Mouse (Mus musculus) hindbrain, embryonic 10.5 days (tissue): ENCODE measurements around the gene Prss16. TPM values are rescaled to one million over a fixed set of nuclear protein-coding genes. Genes with fewer than 3 reads are reported as not detected.

ENCODE experiments used
- DNase-seq: peaks from one replicate; pipeline ENCODE4 v3.0.0-alpha.2; 2017; ENCODE audit warnings: low spot score
- H3K27ac ChIP-seq: fragments of 300-500 bp; sonication (generic); 2 replicates; pipeline ENCODE4 v1.5.1; 2016; ENCODE audit warnings: mild to moderate bottlenecking, moderate library complexity
- H3K27me3 ChIP-seq: fragments of 300-500 bp; sonication (generic); 2 replicates; pipeline ENCODE4 v1.6.1; 2016; ENCODE audit warnings: mild to moderate bottlenecking; ENCODE audit not compliant: poor library complexity, insufficient read depth, severe bottlenecking
- H3K36me3 ChIP-seq: fragments of 300-500 bp; sonication (generic); 2 replicates; pipeline ENCODE4 v1.6.1; 2016; ENCODE audit warnings: mild to moderate bottlenecking, moderate library complexity
- H3K4me1 ChIP-seq: fragments of 300-500 bp; sonication (generic); replicated peaks from 2 replicates; pipeline ENCODE4 v1.6.1; 2016; ENCODE audit warnings: mild to moderate bottlenecking
- H3K4me3 ChIP-seq: fragments of 300-500 bp; sonication (generic); 2 replicates; pipeline ENCODE4 v1.5.1; 2016; ENCODE audit warnings: mild to moderate bottlenecking, moderate library complexity
- H3K9me3 ChIP-seq: fragments of 300-500 bp; sonication (generic); 2 replicates; pipeline ENCODE4 v1.6.1; 2016; ENCODE audit warnings: mild to moderate bottlenecking, moderate library complexity
- WGBS: fragments of 180-500 bp; shearing (Covaris S2); methylation state at CpG from one replicate; pipeline ENCODE4 v1.1.7; 2016; 5-methylcytosine and 5-hydroxymethylcytosine counted together
- polyA plus RNA-seq: library from polyadenylated mRNA; unstranded; fragments of >200 nt; fragmentation: Nextera tagmentation; extraction: Ambion mirVana; gene quantifications from 2 replicates; pipeline ENCODE4 v1.2.1, GENCODE M21; 2016

Gene Prss16
- polyA plus RNA-seq, 1 experiment from 2014 or later = 0.18 TPM

- peaks cover 5% of the 10 kb centered on the region; the same call in 1 of the 2 replicates for H3K4me1 ChIP-seq
- H3K27ac ChIP-seq = no peak overlapping the region
- H3K9me3 ChIP-seq = peaks cover 4% of the 10 kb centered on the region; the same call in 1 of the 2 replicates
- peak overlapping the region; percentile 37 for H3K4me3 ChIP-seq
- peaks cover 90% of the 10 kb centered on the region for H3K27me3 ChIP-seq
- H3K36me3 ChIP-seq = no peaks in the 10 kb centered on the region
- 15% methylated on average over 17 of the region's 17 CpGs for WGBS
- peak; percentile 49 for DNase-seq
Measured at GRCm38 (mm10) chr13:22014411-22014845, 4.9 kb upstream of the Prss16 start.

- Histone ChIP-seq H3K36me3 (no peaks in the 10 kb centered on the region), H3K4me3 (peak overlapping the region; percentile 37), H3K4me1 (peaks cover 5% of the 10 kb centered on the region; the same call in 1 of the 2 replicates), H3K9me3 (peaks cover 4% of the 10 kb centered on the region; the same call in 1 of the 2 replicates), H3K27ac (no peak overlapping the region), H3K27me3 (peaks cover 90% of the 10 kb centered on the region)
- WGBS = 20% methylated on average over 13 of the region's 13 CpGs
- peak; percentile 41 for DNase-seq
Measured at GRCm38 (mm10) chr13:22013716-22014115, 4.2 kb upstream of the Prss16 start.

DNA sequence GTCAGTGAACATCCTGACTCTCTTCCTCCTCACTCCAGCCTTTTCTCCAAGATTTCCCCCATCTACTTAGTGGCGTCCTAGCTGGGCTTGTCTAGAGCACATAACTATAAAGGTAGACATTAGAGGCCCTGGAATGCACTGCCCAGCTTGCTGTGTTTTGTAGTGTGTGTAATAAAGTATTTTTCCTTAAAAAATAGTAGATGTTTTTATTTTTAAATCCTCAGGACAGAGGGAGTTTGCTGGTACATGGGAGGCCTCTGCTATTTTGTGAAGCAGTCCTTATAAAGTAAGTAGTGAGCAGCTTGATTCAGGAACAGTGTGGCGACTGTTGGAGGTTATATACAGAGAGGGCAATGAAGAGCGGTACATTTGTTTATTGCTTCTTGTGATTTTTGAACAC lies 835 bp downstream of the Prss16 start:
- Histone ChIP-seq H3K9me3 (no peaks in the 10 kb centered on the region), H3K4me3 (no peak overlapping the region), H3K36me3 (no peaks in the 10 kb centered on the region), H3K4me1 (peaks cover 23% of the 10 kb centered on the region), H3K27me3 (peaks cover 100% of the 10 kb centered on the region), H3K27ac (no peak overlapping the region)
- WGBS = 73% methylated on average over 3 of the region's 3 CpGs
- no peak for DNase-seq

DNA sequence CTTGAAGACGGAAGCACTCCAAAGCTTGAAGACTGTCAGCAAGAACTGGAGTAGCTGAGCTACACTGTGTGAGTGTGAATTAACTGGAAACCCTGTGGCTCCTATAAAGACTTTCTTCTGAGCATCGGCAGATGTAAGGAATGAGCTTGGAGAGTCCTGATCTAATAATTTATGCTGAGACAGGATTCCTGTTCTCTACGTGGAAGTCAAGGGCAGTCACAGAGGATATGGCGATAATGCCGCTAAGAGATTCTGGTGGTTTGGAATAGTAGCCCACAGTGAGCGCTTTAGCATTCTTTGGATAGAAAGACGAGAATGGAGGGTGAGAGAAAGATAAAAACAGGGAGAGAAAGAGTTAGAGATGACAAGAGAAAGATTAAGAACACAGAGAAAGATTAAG lies 1.7 kb downstream of the Prss16 start:
- 51% methylated on average over 7 of the region's 7 CpGs for WGBS
- H3K27me3 ChIP-seq = peaks cover 100% of the 10 kb centered on the region
- no peaks in the 10 kb centered on the region for H3K9me3 ChIP-seq
- H3K4me1 ChIP-seq = peaks cover 23% of the 10 kb centered on the region
- no peaks in the 10 kb centered on the region for H3K36me3 ChIP-seq
- H3K4me3 ChIP-seq = peak overlapping the region; percentile 64; the same call in 1 of the 2 replicates
- no peak overlapping the region for H3K27ac ChIP-seq
- no peak for DNase-seq

GRCm38 (mm10) chr13:22007121-22007510 lies 2.4 kb downstream of the Prss16 start:
- WGBS = 1% methylated on average over 18 of the region's 18 CpGs
- H3K36me3 ChIP-seq = no peaks in the 10 kb centered on the region
- no peaks in the 10 kb centered on the region for H3K9me3 ChIP-seq
- H3K27ac ChIP-seq = no peak overlapping the region
- H3K27me3 ChIP-seq = peaks cover 100% of the 10 kb centered on the region
- DNase-seq = no peak
- peak overlapping the region; percentile 64 for H3K4me3 ChIP-seq
- peaks cover 23% of the 10 kb centered on the region for H3K4me1 ChIP-seq

DNA sequence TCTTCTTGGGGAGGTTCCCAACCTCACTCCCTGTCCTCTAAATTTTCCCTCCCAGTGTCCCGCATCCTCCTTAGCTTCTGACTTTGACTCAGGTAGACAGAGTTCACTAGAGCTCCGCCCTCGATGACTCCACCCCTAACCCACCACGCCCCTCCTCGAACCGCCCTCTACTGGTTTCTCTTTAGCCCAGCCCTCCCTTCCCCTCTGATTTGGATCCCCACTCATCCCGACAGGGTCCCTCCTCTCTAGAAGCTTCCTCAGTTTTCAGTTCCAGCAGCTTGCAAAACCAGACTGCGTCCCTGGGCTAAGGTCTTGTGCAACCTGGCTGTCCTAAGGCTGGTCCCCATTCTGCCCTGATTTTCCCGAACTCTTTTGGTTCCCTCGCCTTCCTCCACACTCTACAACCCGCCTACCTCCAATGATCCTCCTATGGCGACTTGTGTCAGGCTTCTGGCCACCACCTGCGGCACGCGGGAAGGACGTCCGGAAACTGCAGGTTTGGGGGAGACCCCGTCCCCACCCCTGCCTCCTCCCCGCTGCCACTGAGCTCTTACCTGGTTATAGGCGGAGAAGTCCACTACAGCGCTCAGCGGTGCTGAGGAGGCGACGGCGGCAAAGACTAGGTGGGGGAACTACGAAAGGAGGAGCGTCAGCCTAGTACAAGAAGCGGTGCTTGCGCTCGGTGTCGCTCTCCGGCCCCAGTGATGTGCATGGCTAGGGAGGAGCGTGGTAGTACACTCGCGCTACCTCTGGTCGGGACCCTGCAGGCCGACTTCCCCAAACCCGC lies 3.0 kb downstream of the Prss16 start:
- Histone ChIP-seq H3K27me3 (peaks cover 100% of the 10 kb centered on the region), H3K36me3 (no peaks in the 10 kb centered on the region), H3K27ac (no peak overlapping the region), H3K4me1 (peaks cover 23% of the 10 kb centered on the region), H3K4me3 (peak overlapping the region; percentile 64), H3K9me3 (no peaks in the 10 kb centered on the region)
- peak; percentile 50 for DNase-seq
- WGBS = under 1% methylated on average over 38 of the region's 38 CpGs

GRCm38 (mm10) chr13:22005605-22006333 lies 3.8 kb downstream of the Prss16 start:
- H3K36me3 ChIP-seq = no peaks in the 10 kb centered on the region
- WGBS = under 1% methylated on average over 45 of the region's 45 CpGs
- peak overlapping the region; percentile 40; the same call in 1 of the 2 replicates for H3K27ac ChIP-seq
- peaks cover 100% of the 10 kb centered on the region for H3K27me3 ChIP-seq
- H3K4me1 ChIP-seq = peaks cover 23% of the 10 kb centered on the region
- no peaks in the 10 kb centered on the region for H3K9me3 ChIP-seq
- H3K4me3 ChIP-seq = peak overlapping the region; percentile 64
- peak; percentile 71 for DNase-seq

GRCm38 (mm10) chr13:22001823-22002222 lies 7.7 kb downstream of the Prss16 start:
- no peak for DNase-seq
- peak overlapping the region; percentile 1; the same call in 1 of the 2 replicates for H3K4me3 ChIP-seq
- no peak overlapping the region for H3K27ac ChIP-seq
- WGBS = 24% methylated on average over 5 of the region's 5 CpGs
- H3K4me1 ChIP-seq = peaks cover 27% of the 10 kb centered on the region
- no peaks in the 10 kb centered on the region for H3K36me3 ChIP-seq
- H3K27me3 ChIP-seq = peaks cover 100% of the 10 kb centered on the region
- no peaks in the 10 kb centered on the region for H3K9me3 ChIP-seq

DNA sequence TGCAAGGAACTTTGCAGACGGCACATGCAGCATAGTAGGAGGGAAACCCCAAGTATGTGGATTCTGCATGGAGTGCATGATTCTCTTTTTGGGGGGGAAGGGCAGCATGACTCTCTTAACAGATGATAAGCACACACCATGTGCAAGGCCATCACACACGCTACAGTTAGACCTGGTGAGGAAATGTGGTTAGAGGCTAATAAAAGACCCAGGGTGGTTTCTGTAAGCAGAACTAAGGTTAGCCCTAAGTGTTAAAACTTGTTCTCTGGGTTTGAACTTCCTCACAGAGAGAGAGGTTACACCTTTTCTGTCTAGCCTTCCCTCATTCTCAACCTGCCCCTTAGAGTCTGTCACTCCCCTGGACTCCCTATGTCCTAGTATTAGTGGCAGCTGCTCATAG lies 8.2 kb downstream of the Prss16 start:
- Histone ChIP-seq H3K9me3 (no peaks in the 10 kb centered on the region), H3K27ac (no peak overlapping the region), H3K36me3 (no peaks in the 10 kb centered on the region), H3K27me3 (peaks cover 100% of the 10 kb centered on the region), H3K4me3 (no peak overlapping the region), H3K4me1 (peaks cover 25% of the 10 kb centered on the region)
- WGBS = 61% methylated on average over 2 of the region's 2 CpGs
- no peak for DNase-seq

GRCm38 (mm10) chr13:21999147-21999546 lies 10.4 kb downstream of the Prss16 start:
- peaks cover 22% of the 10 kb centered on the region for H3K4me1 ChIP-seq
- H3K36me3 ChIP-seq = no peaks in the 10 kb centered on the region
- no peak overlapping the region for H3K27ac ChIP-seq
- H3K9me3 ChIP-seq = no peaks in the 10 kb centered on the region
- peaks cover 97% of the 10 kb centered on the region for H3K27me3 ChIP-seq
- WGBS = 38% methylated on average over 4 of the region's 4 CpGs
- no peak overlapping the region for H3K4me3 ChIP-seq
- no peak for DNase-seq

GRCm38 (mm10) chr13:21998412-21998811 lies 11.1 kb downstream of the Prss16 start:
- H3K4me3 ChIP-seq = no peak overlapping the region
- H3K9me3 ChIP-seq = no peaks in the 10 kb centered on the region
- H3K36me3 ChIP-seq = no peaks in the 10 kb centered on the region
- DNase-seq = no peak
- H3K4me1 ChIP-seq = peaks cover 22% of the 10 kb centered on the region
- no peak overlapping the region for H3K27ac ChIP-seq
- H3K27me3 ChIP-seq = peaks cover 91% of the 10 kb centered on the region
- 19% methylated on average over 3 of the region's 3 CpGs for WGBS

DNA sequence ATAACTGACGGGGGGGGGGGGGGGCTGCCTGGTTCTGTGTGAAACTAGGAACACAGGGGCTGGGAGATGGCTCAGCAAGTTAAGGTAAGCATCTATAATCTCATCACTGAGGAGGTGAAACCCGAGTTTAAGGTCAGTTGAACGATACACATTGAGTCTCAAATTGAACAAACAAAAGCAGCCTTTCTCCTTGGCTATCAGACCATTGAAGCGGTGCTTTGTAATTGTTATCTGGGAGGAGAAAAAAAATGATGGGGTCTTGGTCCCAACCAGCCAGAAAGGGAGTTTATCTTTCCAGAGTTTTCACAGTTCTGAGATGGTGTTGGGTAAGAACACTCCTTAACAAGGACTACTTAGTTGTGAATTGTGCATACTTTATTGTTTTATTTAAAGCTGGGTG lies 11.7 kb downstream of the Prss16 start:
- no peak for DNase-seq
- Histone ChIP-seq H3K36me3 (no peaks in the 10 kb centered on the region), H3K4me1 (peaks cover 22% of the 10 kb centered on the region), H3K4me3 (peak overlapping the region; percentile 54), H3K27me3 (peaks cover 88% of the 10 kb centered on the region), H3K27ac (no peak overlapping the region), H3K9me3 (no peaks in the 10 kb centered on the region)
- 10% methylated on average over 4 of the region's 4 CpGs for WGBS
